Mouse (Mus musculus): ENCODE measurements at regions not wholly inside any gene's neighbourhood (a gene's known extent, or its start where the extent isn't known, plus 50 kb on each side); places are given as distances from the start of the nearest gene placed in this dataset.
"Not testable (repeated sequence)": the region's sequence is repeated elsewhere in the genome, so short reads cannot be mapped to it uniquely, and the experiment has no call there.

GRCm38 (mm10) chr17:31732176-31732880 lies 54.7 kb downstream of the Cryaa start:
- no peak for DNase-seq (ENCODE audit: low spot score in 2 of 2)

GRCm38 (mm10) chr17:31734521-31734920 lies 56.9 kb downstream of the Cryaa start:
- DNase-seq (ENCODE audit: low spot score in 2 of 2): no peak

- DNase-seq (ENCODE audit: low spot score in 2 of 2): peak in 1 of 2 experiments; percentile 38
These were observed 59.1 kb downstream of the Cryaa start for GRCm38 (mm10) chr17:31736716-31737115.

- DNase-seq (ENCODE audit: low spot score in 2 of 2): no peak
These were observed 60.6 kb downstream of the Cryaa start for GRCm38 (mm10) chr17:31738249-31738648.

- no peak for DNase-seq (ENCODE audit: low spot score in 2 of 2)
These were observed 62.0 kb downstream of the Cryaa start for GRCm38 (mm10) chr17:31739586-31739985.

- no peak for DNase-seq (ENCODE audit: low spot score in 2 of 2)
These were observed 62.5 kb downstream of the Cryaa start for GRCm38 (mm10) chr17:31740059-31740458.

GRCm38 (mm10) chr17:31743656-31744055 lies 66.0 kb downstream of the Cryaa start:
- no peak for DNase-seq (ENCODE audit: low spot score in 2 of 2)

- peak; percentile 68 to 69 for DNase-seq (ENCODE audit: low spot score in 2 of 2)
These were observed 68.8 kb downstream of the Cryaa start for GRCm38 (mm10) chr17:31746198-31747111.

- peak in 1 of 2 experiments; percentile 34 for DNase-seq (ENCODE audit: low spot score in 2 of 2)
These were observed 70.0 kb downstream of the Cryaa start for GRCm38 (mm10) chr17:31747563-31747962.

- peak; percentile 58 to 60 for DNase-seq (ENCODE audit: low spot score in 2 of 2)
These were observed 70.6 kb downstream of the Cryaa start for GRCm38 (mm10) chr17:31748158-31748557.

- DNase-seq (ENCODE audit: low spot score in 2 of 2): peak in 1 of 2 experiments; percentile 31
These were observed 71.4 kb downstream of the Cryaa start for GRCm38 (mm10) chr17:31748971-31749370.

GRCm38 (mm10) chr17:31751262-31751661 lies 73.7 kb downstream of the Cryaa start:
- DNase-seq (ENCODE audit: low spot score in 2 of 2): peak in 1 of 2 experiments; percentile 23

- peak in 1 of 2 experiments; percentile 37 for DNase-seq (ENCODE audit: low spot score in 2 of 2)
These were observed 75.7 kb downstream of the Cryaa start for GRCm38 (mm10) chr17:31753113-31753858.

GRCm38 (mm10) chr17:31753859-31754229 lies 76.2 kb downstream of the Cryaa start:
- DNase-seq (ENCODE audit: low spot score in 2 of 2): no peak

GRCm38 (mm10) chr17:31760465-31760864 lies 82.9 kb downstream of the Cryaa start:
- DNase-seq (ENCODE audit: low spot score in 2 of 2): no peak

GRCm38 (mm10) chr17:31763078-31763477 lies 85.5 kb downstream of the Cryaa start:
- no peak for DNase-seq (ENCODE audit: low spot score in 2 of 2)

- DNase-seq (ENCODE audit: low spot score in 2 of 2): peak; percentile 44 to 63
These were observed 88.6 kb downstream of the Sik1 start for GRCm38 (mm10) chr17:31766779-31767697.

GRCm38 (mm10) chr17:31772201-31772820 lies 83.3 kb downstream of the Sik1 start:
- DNase-seq (ENCODE audit: low spot score in 2 of 2): no peak

- not testable (repeated sequence) for DNase-seq (ENCODE audit: low spot score in 2 of 2)
These were observed 81.7 kb downstream of the Sik1 start for GRCm38 (mm10) chr17:31773882-31774281.

- no peak for DNase-seq (ENCODE audit: low spot score in 2 of 2)
These were observed 80.6 kb downstream of the Sik1 start for GRCm38 (mm10) chr17:31775037-31775436.

All from urinary bladder, postnatal 36 days (tissue).